Mouse (Mus musculus) R1 (cell line): Measurements from ENCODE around the gene Dhx37.
"Not testable (repeated sequence)": the region's sequence is repeated elsewhere in the genome, so short reads cannot be mapped to it uniquely, and the experiment has no call there.

Experiments used
- DNase-seq: peaks from one replicate; pipeline ENCODE4 v3.0.0-alpha.2; 2018; ENCODE audit warnings: low read depth, low spot score

The Dhx37 gene

GRCm38 (mm10) chr5:125407910-125408575 lies 25.9 kb downstream of the Dhx37 start:
- no peak for DNase-seq

GRCm38 (mm10) chr5:125407020-125407830 lies 26.7 kb downstream of the Dhx37 start:
- peak; percentile 45 for DNase-seq

GRCm38 (mm10) chr5:125406322-125407016 lies 27.5 kb downstream of the Dhx37 start:
- peak; percentile 91 for DNase-seq

- peak; percentile 88 for DNase-seq
These were observed 28.2 kb downstream of the Dhx37 start for GRCm38 (mm10) chr5:125405546-125406248.

- DNase-seq = peak; percentile 71
These were observed 28.9 kb downstream of the Dhx37 start for GRCm38 (mm10) chr5:125404903-125405545.

GRCm38 (mm10) chr5:125404536-125404902 lies 29.4 kb downstream of the Dhx37 start:
- DNase-seq = no peak

DNA sequence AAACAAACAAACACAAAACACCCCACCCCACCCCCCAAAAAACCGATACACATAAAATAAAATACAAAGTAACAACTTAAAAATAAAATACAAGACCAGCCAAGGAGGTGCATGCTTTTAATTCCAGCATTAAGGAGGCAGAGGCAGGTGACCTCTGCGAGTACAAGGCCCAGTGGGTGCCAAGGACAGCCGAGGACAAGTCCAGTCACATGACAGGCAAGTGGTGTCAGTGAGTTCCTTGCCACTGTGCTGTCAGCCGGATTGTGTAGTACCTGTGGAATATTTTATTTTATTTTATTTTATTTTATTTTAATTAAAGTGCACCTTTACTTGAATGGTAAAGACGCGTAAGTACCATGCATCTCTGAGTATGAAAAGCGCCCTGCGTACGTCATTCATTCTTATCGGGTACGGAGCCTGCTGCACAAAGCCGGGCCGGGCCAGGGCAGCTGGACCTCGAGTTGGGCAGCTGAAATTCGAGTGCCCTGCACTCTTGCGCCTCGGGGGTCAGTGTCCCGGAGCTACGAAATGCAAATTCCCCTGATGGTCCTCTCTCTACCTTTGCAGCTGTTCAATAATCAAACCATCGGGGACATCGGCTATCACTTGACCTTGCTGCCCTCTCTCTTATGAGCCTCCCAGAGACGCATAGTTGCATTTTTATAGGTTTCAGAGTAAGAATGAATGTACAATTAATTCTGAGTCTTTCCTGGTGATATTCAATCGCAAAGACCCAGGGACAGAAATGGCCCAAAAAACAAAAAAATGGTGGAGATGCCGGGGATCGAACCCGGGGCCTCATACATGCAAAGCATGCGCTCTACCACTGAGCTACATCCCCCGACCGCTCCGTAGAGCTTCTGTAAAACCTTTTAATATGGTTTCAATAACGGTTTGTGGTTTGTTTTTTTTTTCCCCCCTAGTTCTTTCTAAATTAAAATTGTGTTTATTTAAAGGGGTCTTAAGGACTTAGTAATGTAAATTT lies 30.1 kb downstream of the Dhx37 start:
- peak; percentile 77 for DNase-seq

DNA sequence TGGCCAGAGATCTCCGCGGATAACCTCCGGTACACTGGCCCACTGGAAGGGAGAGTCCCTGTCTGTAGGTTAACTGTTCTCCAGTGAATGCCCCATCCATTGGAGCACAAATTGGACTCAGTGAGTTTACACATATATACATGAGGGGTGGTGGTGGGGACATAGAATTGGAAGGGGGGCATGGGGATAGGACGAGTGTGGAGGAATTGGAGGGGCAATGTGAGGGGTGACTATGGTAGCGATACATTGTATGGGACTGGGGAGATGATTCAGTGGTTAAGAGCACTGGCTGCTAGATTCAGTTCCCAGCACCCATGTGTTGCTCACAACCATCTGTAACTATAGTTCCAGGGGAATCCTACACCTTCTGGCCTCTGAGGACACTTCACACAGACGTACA lies 30.9 kb downstream of the Dhx37 start:
- DNase-seq = no peak

DNA sequence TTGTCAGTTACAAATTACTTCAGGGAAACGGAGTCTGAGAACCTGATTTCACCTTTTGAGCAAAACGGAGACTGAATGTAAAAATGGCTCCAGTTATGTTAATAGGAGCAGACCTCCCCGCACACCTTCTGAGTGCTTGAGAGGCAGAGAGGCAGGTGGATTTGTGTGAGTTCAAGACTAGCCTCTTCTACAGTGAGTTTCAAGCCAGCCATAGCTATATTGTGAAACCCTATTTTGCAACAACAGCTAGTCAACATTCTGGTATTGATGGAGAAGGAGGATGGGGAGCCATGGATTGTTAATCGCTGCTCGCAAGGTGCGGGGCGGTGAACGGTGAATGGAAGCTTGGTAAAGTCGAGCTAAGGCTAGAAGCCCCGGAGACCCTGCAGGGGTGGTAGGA lies 31.4 kb downstream of the Dhx37 start:
- DNase-seq = peak; percentile 64

DNA sequence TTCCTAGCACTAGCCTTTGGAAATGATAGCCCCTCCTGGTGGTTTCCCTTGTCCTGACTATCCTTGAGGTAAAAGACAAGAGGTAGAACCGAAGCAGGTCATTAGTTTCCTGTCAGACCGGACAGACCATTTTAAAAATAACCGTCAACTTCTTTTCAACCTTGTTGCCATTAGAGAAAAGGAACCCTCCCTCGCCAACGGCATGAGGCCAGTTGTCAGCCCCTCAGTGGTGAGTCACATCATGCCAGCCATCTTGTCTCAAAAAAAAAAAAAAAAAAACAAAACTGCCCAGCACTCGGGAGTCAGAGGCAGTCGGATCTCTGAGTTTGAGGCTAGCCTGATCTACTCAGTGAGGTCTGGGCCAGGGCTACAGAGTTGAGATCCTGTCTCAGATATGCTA lies 33.0 kb downstream of the Dhx37 start:
- peak; percentile 49 for DNase-seq

- no peak for DNase-seq
These were observed 38.9 kb downstream of the Dhx37 start for GRCm38 (mm10) chr5:125395008-125395407.

GRCm38 (mm10) chr5:125393622-125394603 lies 40.0 kb downstream of the Dhx37 start:
- DNase-seq = peak; percentile 95

DNA sequence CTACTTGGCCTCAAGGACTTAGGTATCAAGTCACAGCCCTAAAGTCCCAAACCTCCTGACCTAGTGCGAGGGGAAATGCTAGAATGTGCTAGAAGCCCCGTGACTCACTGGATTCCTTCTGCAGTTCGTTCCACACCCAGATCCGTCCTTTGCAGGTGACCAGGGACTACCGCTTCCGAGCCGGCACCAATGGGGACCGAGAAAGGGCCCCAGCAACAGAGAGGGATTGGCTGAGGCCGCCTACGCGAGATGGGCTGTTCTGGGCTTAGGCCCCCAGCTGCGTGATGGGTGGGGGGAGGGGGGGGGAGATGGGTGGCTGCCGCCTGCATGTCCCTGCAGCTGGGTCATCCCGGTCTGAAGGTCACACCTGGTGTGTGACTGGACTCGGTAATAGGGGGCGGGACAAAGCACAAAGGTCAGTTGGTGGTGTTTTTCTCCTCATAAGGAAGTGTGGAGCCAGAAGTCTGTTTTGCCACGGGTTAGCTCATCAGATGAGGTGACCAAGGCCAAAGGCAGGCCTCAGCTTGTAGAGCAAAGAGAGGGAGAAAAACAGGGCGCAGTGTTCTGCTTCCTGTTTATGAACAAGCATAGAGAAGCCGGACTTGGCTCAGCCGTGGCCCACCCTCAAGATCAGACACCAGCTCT lies 40.8 kb downstream of the Dhx37 start:
- peak; percentile 98 for DNase-seq

- DNase-seq = no peak
These were observed 41.3 kb downstream of the Dhx37 start for GRCm38 (mm10) chr5:125392618-125392976.

DNA sequence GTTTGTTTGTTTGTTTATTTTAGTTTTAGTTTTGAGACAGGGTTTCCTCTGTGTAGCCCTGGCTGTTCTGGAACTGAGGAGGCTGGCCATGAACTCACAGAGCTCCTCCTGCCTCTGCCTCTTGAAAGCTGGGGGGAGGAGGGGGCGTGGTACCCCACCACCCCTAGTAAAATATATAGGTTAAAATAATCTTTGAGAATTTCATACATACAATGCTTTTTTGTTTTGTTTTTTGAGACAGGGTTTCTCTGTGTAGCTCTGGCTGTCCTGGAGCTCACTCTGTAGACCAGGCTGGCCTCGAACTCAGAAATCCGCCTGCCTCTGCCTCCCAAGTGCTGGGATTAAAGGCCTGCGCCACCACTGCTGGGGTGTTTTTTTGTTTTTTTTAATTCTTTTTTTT lies 41.7 kb downstream of the Dhx37 start:
- not testable (repeated sequence) for DNase-seq

DNA sequence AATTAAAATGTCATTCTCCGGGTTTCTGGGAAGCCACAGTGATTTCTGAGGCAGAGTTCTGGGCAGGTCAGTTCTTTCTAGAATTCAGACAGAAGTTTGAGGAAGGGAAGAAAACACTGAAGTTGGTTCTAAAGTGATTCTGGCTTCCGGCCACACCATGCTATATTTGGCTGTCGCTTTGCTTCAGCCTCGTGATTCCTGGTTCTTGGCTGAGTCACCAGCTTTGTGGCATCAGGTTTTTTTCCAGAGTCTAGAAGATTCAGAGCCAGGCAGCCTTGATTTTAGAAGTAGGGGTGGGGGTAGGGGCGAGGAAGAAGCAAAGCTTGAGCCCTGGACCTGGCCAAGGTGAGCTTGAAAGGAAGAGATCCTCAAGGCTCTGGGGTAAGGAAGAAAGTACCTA lies 42.3 kb downstream of the Dhx37 start:
- DNase-seq = no peak

DNA sequence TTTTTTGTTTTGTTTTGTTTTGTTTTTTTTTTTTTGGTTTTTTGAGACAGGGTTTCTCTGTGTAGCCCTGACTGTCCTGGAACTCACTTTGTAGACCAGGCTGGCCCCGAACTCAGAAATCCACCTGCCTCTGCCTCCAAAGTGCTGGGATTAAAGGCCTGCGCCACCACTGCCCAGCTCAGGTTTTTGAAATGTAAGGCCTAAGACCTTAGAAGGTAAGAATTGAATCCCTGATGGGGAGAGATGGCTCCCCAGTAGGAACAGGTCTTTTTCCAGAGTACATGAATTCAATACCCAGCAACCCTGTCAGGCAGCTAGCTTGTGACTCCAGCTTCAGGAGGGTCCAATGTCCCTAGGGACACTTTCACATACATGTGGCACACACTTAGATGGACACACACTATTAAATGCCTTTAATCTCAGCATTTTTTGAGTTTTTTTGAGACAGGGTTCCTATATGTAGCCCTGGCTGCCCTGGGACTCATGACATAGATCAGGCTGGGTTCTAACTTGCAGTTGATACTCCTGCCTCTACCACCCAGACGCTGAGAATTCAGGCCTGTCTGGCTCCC lies 42.9 kb downstream of the Dhx37 start:
- no peak for DNase-seq
